Mouse (Mus musculus) naive thymus-derived CD4-positive, alpha-beta T cell, adult 2 months (primary cell): ENCODE measurements around the gene Tcf19.

Experiments
- DNase-seq: peaks from one replicate; pipeline ENCODE4 v3.0.0-alpha.2; 2011; ENCODE audit warnings: low read depth

Tcf19 gene

DNA sequence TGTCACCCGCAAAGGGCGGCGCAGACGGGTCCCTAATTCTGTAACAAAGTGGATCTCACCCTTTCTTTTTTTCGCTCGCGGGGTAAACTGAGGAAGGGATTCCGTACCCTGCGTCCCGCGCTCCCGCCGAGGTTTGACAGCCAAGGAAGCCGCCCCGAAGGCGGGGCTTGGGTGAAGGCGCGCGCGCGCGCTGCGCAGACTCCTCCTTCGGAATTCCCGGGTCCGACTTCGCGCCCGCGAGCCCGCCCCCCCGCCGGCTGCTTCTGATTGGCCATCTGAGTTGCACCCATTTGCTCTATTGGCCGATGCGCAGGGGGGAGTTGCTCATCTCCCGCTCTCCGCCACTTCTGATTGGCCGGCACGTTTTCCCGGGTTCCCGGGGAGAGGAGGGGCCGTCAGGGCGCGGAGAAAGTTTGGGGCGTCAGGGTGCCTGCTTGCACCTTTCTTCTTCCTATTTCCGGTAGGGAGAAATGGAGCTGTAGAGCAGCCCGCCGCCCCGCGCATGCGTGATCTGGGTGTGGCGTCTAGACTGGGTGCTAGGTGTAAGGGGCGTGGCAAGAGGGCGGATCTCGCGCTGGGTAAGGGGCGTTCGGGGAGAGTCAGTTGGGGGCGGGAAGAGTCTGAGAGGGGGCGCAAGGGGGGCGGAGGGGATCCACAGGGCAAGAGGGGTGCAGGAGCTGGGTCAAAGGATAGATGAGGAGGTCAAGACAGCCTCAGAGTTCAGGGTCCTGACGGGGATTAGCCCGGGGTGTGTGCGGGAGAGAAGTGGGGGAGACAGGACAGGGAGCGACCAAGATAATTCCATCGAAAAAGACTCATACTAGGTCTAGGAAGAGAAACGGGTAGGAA is at the start of gene Tcf19, which contains the start of gene Cchcr1:
TSS of gene Tcf19 (minus strand) at position 173 of the 849 bp plus-strand sequence.
TSS of gene Cchcr1 (plus strand) at position 449 of the 849 bp plus-strand sequence.
- DNase-seq, result peak; percentile 94

DNA sequence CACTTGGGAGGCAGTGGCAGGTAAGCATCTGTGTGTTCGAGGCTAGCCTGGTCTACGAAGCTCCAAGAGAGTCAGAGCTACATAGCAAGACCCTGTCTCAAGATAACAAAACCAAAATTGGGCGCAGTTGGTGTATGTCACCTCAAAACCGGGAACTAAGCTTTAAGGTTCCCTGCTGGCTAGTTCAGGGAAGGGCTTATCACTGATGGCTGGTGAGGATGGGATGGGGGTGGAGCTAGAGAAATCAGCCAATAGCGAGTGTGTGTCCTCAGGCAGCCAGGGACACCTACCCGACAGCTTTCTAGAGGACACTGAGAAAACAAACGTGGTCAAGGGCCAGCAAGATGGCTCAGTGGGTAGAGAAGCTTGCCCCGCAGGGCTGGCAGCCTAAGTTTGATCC is 41.6 kb upstream of the Tcf19 start:
- DNase-seq, result no peak

DNA sequence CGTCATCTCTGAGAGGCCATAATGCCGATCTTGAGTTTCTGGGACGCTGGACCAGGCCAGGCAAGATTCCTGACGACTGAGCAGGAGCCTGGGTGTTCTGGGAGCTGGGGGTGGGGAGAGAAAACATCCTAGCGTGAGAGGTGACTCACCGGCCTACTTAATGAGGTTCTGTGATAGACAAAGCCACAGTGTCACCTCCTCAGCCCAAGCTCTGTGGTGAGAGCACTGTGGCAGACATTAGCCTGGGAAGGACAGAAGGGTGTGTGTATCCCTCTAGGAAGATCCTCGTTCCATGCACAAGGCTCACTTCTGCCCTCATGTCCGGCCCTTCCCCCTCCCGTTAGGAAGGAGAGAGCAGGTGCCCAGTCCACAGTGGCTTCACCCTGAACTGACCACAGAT is 40.7 kb upstream of the Tcf19 start:
- no peak for DNase-seq

DNA sequence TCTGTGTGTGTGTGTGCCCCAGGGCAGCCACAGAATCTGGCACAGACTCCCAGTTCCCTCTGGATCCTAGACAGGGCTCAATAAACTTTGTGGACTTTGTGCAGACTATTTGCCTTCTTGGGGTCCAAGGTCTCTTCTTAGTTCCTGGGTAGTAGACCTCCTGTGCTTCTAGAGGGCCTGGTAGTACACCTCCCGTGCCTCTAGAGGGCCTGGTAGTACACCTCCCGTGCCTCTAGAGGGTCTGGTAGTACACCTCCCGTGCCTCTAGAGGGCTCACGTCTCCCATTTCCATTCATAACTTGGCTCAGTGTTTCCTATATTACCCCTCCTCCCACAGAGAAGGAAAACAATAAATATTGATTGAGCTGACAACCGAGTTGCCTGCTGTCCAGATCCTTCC is 40.2 kb upstream of the Tcf19 start:
- peak; percentile 67 for DNase-seq

GRCm38 (mm10) chr17:35556186-35556765 is 39.7 kb upstream of the Tcf19 start:
- no peak for DNase-seq

- DNase-seq, result no peak
Measured at GRCm38 (mm10) chr17:35554761-35555397, 38.3 kb upstream of the Tcf19 start.

- no peak for DNase-seq
Measured at GRCm38 (mm10) chr17:35554321-35554720, 37.7 kb upstream of the Tcf19 start.

DNA sequence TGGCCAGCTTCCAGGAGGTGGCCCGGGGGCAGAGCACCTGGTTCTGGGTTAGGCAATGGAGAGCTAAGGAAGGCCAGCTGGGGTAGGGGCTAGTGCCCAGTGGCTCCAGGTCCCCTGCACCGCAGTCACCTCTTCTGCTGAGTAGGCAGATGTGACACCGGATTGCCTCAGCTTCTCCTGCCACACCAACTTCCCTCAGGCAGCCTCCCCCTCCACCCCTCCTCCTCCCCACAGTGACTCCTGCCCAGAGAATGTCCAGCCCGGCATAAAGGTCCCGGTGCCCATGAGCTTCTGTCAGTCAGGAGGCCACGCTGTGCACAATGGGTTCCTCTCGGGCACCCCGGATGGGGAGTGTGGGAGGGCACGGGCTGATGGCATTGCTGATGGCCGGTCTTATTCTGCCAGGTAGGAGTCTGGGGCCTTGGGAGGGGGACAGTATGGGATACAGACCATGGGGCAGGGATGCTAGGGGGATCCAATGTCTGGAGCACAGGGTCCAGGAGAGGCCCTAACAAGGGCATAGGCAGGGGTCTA is 35.3 kb upstream of the Tcf19 start, which contains the start of gene Cdsn:
TSS of gene Cdsn (plus strand) at position 248 of the 534 bp plus-strand sequence.
- no peak for DNase-seq

- no peak for DNase-seq
Measured at GRCm38 (mm10) chr17:35550871-35551270, 34.2 kb upstream of the Tcf19 start.

DNA sequence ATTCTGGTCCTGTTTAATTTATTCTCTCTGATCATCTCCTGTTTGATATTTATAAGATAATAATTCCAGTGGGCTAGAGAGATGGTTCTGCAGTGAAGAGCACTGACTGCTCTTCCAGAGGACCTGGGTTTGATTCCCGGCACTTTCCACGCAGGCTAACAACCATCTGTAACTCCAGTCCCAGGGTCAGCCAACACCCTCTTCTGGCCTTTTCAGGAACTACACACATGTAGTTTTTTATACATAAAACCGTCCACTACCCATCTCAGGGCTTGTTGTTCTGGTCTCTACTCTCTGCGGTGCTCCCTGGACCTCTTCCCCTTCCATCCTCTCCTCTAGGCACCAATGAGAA is 33.5 kb upstream of the Tcf19 start:
- no peak for DNase-seq

DNA sequence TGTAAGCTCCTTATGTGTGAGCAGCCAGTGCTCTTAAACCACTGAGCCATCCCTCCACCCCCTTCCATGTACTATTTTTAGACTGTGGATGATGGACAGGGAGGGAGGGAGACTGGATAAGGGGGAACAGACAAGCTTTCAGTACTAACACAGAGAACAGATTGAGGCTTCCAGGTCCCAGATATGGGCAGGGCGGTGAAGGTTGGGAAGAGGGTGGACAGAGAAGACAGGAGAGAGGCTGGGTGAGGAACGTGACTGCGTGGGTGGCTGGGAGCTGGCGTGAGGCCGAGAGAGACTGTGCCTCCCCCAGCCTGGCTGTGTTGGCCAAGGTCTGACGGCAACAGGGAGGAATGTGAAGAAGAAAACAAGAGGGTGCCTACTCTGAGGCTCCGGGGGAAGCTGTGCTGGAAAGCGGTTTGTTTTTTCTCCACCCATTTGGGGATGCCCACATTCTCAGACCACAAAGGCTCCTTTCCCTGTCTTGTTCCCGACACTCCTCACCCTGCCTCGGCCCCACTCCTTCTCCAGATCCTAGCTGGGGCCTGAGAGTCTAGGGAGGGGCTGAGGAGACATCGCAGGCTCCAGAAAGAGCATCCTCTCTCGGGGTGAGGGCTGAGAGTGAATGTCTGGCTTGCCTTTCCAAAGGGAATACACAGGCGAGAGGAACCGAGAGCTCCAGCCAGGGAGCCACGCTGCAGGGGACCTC is 33.0 kb upstream of the Tcf19 start:
- no peak for DNase-seq

GRCm38 (mm10) chr17:35548636-35549035 is 32.0 kb upstream of the Tcf19 start:
- no peak for DNase-seq

DNA sequence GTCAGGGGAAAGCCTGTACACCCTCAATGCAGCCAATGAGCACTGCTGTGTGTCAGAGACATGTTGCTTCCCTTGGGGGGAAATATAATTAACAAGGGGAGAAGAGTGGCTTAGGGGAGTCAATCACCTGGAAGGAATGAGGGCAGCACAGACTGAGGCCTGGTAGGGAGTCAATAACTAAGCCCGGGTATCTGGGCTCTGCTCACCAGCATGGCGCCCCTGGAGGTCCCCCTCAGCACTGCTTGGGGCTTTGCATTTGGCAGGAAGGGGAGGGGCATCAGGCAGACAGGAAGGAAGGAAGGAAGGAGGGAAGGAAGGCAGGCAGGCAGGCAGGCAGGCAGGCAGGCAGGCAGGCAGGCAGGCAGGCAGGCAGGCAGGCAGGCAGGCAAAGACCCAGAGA is 30.8 kb upstream of the Tcf19 start:
- DNase-seq, result no peak

DNA sequence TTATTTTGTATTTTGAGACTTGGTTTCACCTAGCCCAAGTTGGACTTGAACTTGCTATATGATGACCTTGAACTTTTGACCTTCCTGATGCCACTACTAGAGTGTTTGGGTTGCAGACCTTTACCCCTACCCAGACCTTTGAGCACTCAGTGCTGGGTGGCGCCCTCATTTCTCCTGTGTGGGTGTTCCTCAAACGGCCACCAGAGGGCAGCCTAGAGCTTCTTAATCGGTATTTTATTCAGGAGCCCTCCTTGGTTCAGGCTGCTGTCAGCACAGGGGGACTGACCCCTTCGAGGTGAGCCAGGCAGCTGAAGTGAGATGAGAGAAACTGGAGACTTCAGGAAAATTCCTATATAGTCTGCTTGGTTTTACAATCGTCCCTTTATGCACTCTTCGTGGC is 28.1 kb upstream of the Tcf19 start:
- peak; percentile 67 for DNase-seq

- DNase-seq, result no peak
Measured at GRCm38 (mm10) chr17:35544001-35544400, 27.4 kb upstream of the Tcf19 start.

DNA sequence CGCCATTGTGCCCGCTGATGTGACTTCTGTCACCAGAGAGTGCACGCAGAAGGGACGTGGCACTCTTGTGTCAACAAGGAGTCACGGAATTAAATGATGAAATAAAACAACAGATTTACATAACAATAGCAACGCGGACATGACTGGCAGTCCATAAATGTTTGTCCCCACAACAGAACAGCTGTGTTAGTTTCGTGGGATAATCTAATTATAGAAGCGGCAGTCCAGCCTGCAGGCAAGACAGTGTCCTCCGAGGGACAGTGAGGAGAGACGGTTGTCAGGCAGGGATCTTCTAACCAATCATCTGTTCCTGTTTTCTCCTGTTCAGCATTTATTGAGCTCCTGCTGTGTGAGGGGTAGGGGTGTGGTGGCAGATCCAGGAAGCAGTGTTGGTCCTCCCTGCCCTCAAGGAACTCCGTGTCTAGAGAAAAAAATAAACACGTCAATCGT is 26.8 kb upstream of the Tcf19 start:
- DNase-seq, result no peak

DNA sequence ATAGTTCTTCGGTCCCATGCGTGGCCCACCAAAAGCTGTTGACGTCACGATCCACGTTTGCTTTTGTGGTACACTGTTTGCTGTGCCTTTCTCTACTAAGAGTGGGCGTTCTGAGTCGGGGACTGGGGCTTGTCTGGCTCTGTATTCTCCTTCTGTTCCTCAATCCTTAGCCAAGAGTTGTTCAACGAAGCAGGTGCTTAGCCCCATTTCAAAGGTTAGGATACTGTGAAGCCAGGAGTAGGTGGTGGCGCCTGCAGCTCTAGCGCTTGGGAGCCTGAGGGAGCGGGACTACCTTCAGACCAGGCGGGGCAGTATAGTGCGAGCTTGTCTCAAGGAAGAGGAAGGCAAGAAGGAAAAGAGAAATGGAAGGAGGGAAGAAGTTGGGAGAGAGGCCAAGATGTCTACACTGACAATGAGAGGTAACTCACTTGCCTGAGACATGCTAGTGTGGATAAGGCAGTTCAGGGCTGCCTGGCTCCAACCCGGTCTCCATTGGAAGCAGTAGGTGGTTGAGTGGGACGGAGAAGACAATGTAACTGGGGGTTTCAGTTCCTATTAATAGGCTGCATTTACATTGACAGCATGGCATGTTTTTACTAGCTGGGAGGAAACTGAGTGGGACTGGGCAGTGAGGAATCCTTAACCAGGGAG is 26.3 kb upstream of the Tcf19 start:
- no peak for DNase-seq

GRCm38 (mm10) chr17:35539540-35539939 is 22.9 kb upstream of the Tcf19 start:
- no peak for DNase-seq

- DNase-seq, result no peak
Measured at GRCm38 (mm10) chr17:35538476-35538875, 21.9 kb upstream of the Tcf19 start.

DNA sequence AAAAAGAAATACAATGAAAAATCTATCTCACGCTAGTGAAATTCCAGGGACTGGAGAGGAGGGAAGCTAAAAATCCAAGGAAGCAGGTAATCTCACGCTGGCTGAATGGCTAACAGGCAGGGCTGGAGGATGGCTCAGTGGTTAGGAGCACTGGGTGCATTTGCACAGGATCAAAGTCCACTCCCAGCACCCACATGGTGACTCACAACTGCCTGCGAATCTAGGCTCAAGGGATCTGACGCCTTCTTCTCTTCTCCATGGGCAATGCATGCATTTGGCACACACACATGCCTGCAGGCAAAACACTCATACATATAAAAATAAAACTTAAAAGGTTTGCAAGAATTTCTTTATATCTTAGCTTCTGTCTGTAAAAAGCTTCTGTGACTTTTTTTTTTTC is 20.8 kb upstream of the Tcf19 start:
- DNase-seq, result no peak

DNA sequence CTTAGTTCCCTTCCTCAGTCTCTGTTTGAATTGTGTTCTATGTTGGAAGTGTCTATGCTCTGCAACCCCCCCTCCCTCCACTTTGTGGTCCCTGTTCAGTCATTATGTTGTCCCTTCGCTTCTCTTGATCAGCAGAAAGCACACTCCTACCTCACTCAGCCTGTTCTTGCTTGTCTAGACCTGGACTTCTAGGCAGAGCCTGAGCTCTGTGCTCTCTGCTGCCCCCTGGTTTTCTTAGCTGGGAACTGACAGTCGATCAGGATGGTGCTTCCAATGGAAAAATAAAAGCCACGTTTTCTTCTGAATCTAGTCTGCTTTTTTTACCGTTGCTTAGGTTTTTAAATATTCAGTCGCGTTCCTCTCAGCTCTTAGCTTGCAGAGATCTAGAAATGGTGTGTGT is 17.7 kb upstream of the Tcf19 start:
- DNase-seq, result peak; percentile 85

GRCm38 (mm10) chr17:35532901-35533300 is 16.3 kb upstream of the Tcf19 start, which contains the start of gene Psors1c2:
TSS of gene Psors1c2 (plus strand) at chr17:35533201.
- no peak for DNase-seq
